Comparison of ENCODE assay signal across 8 mouse cellular contexts in the genomic region with DNA sequence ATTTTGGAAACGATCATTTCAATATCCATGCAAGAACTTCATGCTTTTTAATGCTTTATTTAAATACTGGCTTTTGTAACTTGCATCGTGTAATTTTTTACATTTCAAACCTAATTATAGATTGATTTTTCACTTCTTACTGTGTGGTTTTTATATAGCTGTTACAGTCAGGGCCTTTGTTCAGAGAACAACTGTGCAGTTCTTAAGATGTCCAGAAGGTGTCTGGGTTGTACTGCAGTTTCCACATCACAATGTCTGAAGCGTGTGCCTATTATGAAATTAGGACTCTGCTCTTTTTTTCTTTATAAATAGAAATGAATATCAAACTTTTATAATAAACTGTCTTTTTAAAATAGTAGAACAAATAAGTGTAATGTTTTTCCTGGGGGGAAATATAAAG. TPM values are rescaled to one million over a fixed set of nuclear protein-coding genes. Genes with fewer than 3 reads are reported as not detected.
A peak's percentile ranks its signal among the peaks of the same experiment; 100 is the strongest.
DNase-seq lines count a peak whose midpoint lies in the region; ATAC-seq and TF ChIP-seq lines count a peak whose summit lies in the region.

No protein-coding gene starts in this region.

- no peak for TF ChIP-seq EP300 in stomach, postnatal 0 days (optimal IDR thresholded peaks at IDR 0.05)

- H3K4me2 ChIP-seq in midbrain, embryonic 14.5 days (ENCODE audit: low read length) = no peak overlapping the region
- no peak overlapping the region for H3K4me2 ChIP-seq in stomach, postnatal 0 days (replicated peaks; ENCODE audit: low read depth)

- H3K9me3 ChIP-seq in heart, embryonic 10.5 days = no peaks in the 10 kb centered on the region
- no peaks in the 10 kb centered on the region for H3K9me3 ChIP-seq in midbrain, embryonic 14.5 days (ENCODE audit: control insufficient read depth, low read length)
- H3K9me3 ChIP-seq in midbrain, embryonic 10.5 days (replicated peaks) = no peaks in the 10 kb centered on the region
- no peaks in the 10 kb centered on the region for H3K9me3 ChIP-seq in stomach, postnatal 0 days (ENCODE audit: control insufficient read depth, low read length)

- peak; percentile 78 for TF ChIP-seq CTCF in stomach, postnatal 0 days (IDR thresholded peaks at IDR 0.05; ENCODE audit: low read depth)

- no peaks in the 10 kb centered on the region for H3K4me1 ChIP-seq in heart, embryonic 10.5 days
- no peaks in the 10 kb centered on the region for H3K4me1 ChIP-seq in midbrain, embryonic 14.5 days (ENCODE audit: control insufficient read depth, insufficient read depth, low read length)
- H3K4me1 ChIP-seq in midbrain, embryonic 10.5 days = peaks cover 9% of the 10 kb centered on the region
- H3K4me1 ChIP-seq in stomach, postnatal 0 days (replicated peaks; ENCODE audit: control insufficient read depth, insufficient read depth) = no peaks in the 10 kb centered on the region

- DNase-seq in heart, postnatal 10 days = peak; percentile 38 to 60
- no peak for DNase-seq in heart, embryonic 10.5 days (ENCODE audit: low spot score)
- DNase-seq in midbrain, embryonic 14.5 days = peak; percentile 84
- DNase-seq in midbrain, embryonic 10.5 days (ENCODE audit: low spot score) = no peak
- DNase-seq in embryo, embryonic 11 days = peak; percentile 50
- no peak for DNase-seq in stomach, postnatal 0 days (ENCODE audit: low spot score)
- no peak for DNase-seq in urinary bladder, adult 18-20 months (ENCODE audit: low spot score in 2 of 2)
- no peak for DNase-seq in layer of hippocampus, adult 8-10 months (ENCODE audit: low spot score in 2 of 2)

- H3K4me3 ChIP-seq in heart, embryonic 10.5 days = no peak overlapping the region
- H3K4me3 ChIP-seq in midbrain, embryonic 14.5 days (replicated peaks; ENCODE audit: low read depth, low read length) = no peak overlapping the region
- no peak overlapping the region for H3K4me3 ChIP-seq in midbrain, embryonic 10.5 days
- H3K4me3 ChIP-seq in stomach, postnatal 0 days (ENCODE audit: low read depth, low read length) = no peak overlapping the region

- intact Hi-C loops in heart, postnatal 10 days (cut with DNase I) = loop anchor here (2.0 to 10.0 kb wide), 5 partner anchors 53 to 457 kb away; no protein-coding TSS in a partner anchor

- H3K27ac ChIP-seq in heart, embryonic 10.5 days = no peak overlapping the region
- H3K27ac ChIP-seq in midbrain, embryonic 14.5 days (replicated peaks; ENCODE audit: low read depth, low read length) = no peak overlapping the region
- H3K27ac ChIP-seq in midbrain, embryonic 10.5 days (replicated peaks) = no peak overlapping the region
- no peak overlapping the region for H3K27ac ChIP-seq in stomach, postnatal 0 days (replicated peaks)

- WGBS in heart, embryonic 10.5 days = 67% methylated on average over 3 of the region's 3 CpGs
- 66% methylated on average over 3 of the region's 3 CpGs for WGBS in midbrain, embryonic 14.5 days
- 79% methylated on average over 3 of the region's 3 CpGs for WGBS in midbrain, embryonic 10.5 days
- WGBS in stomach, postnatal 0 days = 54% methylated on average over 3 of the region's 3 CpGs

- no peaks in the 10 kb centered on the region for H3K27me3 ChIP-seq in heart, embryonic 10.5 days (ENCODE audit: insufficient read depth, poor library complexity, severe bottlenecking)
- H3K27me3 ChIP-seq in midbrain, embryonic 14.5 days (ENCODE audit: control insufficient read depth, insufficient read depth, low read length) = no peaks in the 10 kb centered on the region
- H3K27me3 ChIP-seq in midbrain, embryonic 10.5 days (ENCODE audit: low read depth, poor library complexity, severe bottlenecking) = peaks cover 7% of the 10 kb centered on the region; the same call in 1 of the 2 replicates
- no peaks in the 10 kb centered on the region for H3K27me3 ChIP-seq in stomach, postnatal 0 days (ENCODE audit: control insufficient read depth, insufficient read depth, low read length)

- H3K9ac ChIP-seq in midbrain, embryonic 14.5 days (replicated peaks; ENCODE audit: low read length) = no peak overlapping the region
- no peak overlapping the region for H3K9ac ChIP-seq in stomach, postnatal 0 days (ENCODE audit: low read length)

- H3K36me3 ChIP-seq in heart, embryonic 10.5 days = no peaks in the 10 kb centered on the region
- no peaks in the 10 kb centered on the region for H3K36me3 ChIP-seq in midbrain, embryonic 14.5 days (ENCODE audit: control insufficient read depth, insufficient read depth, low read length)
- no peaks in the 10 kb centered on the region for H3K36me3 ChIP-seq in midbrain, embryonic 10.5 days
- no peaks in the 10 kb centered on the region for H3K36me3 ChIP-seq in stomach, postnatal 0 days (ENCODE audit: control insufficient read depth, insufficient read depth, low read length)

- no peak for ATAC-seq in midbrain, embryonic 14.5 days (ENCODE audit: low FRiP score, low TSS enrichment)
- no peak for ATAC-seq in stomach, postnatal 0 days (ENCODE audit: low FRiP score, low TSS enrichment)

RNA-seq across cellular contexts. Expression of gene Pcnx4, which starts 20.7 kb away (rescaled TPM):
- total RNA-seq in heart, postnatal 10 days (2021) = 1 to 10 TPM; 3.5 to 3.9 TPM
- polyA plus RNA-seq in heart, embryonic 10.5 days (2016; fragmentation: Nextera tagmentation; extraction: Ambion mirVana) = 9.3 and 11.6 TPM in 2 replicates
- polyA plus RNA-seq in midbrain, embryonic 14.5 days (2014; fragmentation: Nextera tagmentation; extraction: Ambion mirVana) = 17.9 and 26.2 TPM in 2 replicates
- 13.4 and 15.9 TPM in 2 replicates for polyA plus RNA-seq in midbrain, embryonic 10.5 days (2016; fragmentation: Nextera tagmentation; extraction: Ambion mirVana)
- 4.8 and 4.9 TPM in 2 replicates for polyA plus RNA-seq in stomach, postnatal 0 days (2015; fragmentation: Nextera tagmentation; extraction: Ambion mirVana)
- 10 to 100 TPM; 30.3 to 32.7 (median 30.8) TPM for total RNA-seq in layer of hippocampus, adult 8-10 months (2022)

Comparison
In these comparisons a context has a peak if more than half of its experiments do, and no peak if none do; other contexts are left out.
1. DNase-seq: peak in heart, postnatal 10 days (2 of 2), midbrain, embryonic 14.5 days (single experiment) and embryo, embryonic 11 days (single experiment); none in heart, embryonic 10.5 days (single experiment), midbrain, embryonic 10.5 days (single experiment), stomach, postnatal 0 days (single experiment), urinary bladder, adult 18-20 months (0 of 2) and layer of hippocampus, adult 8-10 months (0 of 2).